Mouse (Mus musculus) stomach, embryonic 14.5 days (tissue): ENCODE measurements around the gene Cpt1b. TPM values are rescaled to one million over a fixed set of nuclear protein-coding genes. Genes with fewer than 3 reads are reported as not detected.

Experiments used
- ATAC-seq: fragments of 200-750 bp; cut with Nextera tagmentation; 2 replicates; pipeline ENCODE4 v1.8.0; 2017; ENCODE audit warnings: low read depth, moderate TSS enrichment; ENCODE audit not compliant: insufficient number of reproducible peaks, insufficient read depth, low FRiP score
- H3K27ac ChIP-seq: fragments of 300-500 bp; sonication (generic); 2 replicates; pipeline ENCODE4 v1.5.1; 2014; ENCODE audit warnings: mild to moderate bottlenecking, low read length, moderate library complexity, mixed read lengths
- H3K27me3 ChIP-seq: fragments of 300-500 bp; sonication (generic); 2 replicates; pipeline ENCODE4 v1.6.1; 2014; ENCODE audit warnings: low read length, control low read depth, mixed read lengths; ENCODE audit not compliant: control insufficient read depth, insufficient read depth
- H3K36me3 ChIP-seq: fragments of 300-500 bp; sonication (generic); 2 replicates; pipeline ENCODE4 v1.6.1; 2014; ENCODE audit warnings: mild to moderate bottlenecking, control low read depth, low read length, moderate library complexity, mixed read lengths; ENCODE audit not compliant: control insufficient read depth, insufficient read depth
- H3K4me1 ChIP-seq: fragments of 300-500 bp; sonication (generic); 2 replicates; pipeline ENCODE4 v1.6.1; 2014; ENCODE audit warnings: low read length, control low read depth, mixed read lengths; ENCODE audit not compliant: control insufficient read depth, insufficient read depth
- H3K4me2 ChIP-seq: fragments of 300-500 bp; sonication (generic); replicated peaks from 2 replicates; pipeline ENCODE4 v1.6.1; 2014; ENCODE audit warnings: low read depth, low read length, control low read depth
- H3K4me3 ChIP-seq: fragments of 300-500 bp; sonication (generic); 2 replicates; pipeline ENCODE4 v1.5.1; 2014; ENCODE audit warnings: low read depth, low read length, control low read depth
- H3K9ac ChIP-seq: fragments of 300-500 bp; sonication (generic); replicated peaks from 2 replicates; pipeline ENCODE4 v1.6.1; 2014; ENCODE audit warnings: low read depth, mild to moderate bottlenecking, control low read depth, low read length, moderate library complexity, mixed read lengths
- H3K9me3 ChIP-seq: fragments of 300-500 bp; sonication (generic); 2 replicates; pipeline ENCODE4 v1.6.1; 2016; ENCODE audit warnings: low read depth, low read length, control low read depth; ENCODE audit not compliant: control insufficient read depth
- WGBS: fragments of 180-500 bp; shearing (Covaris S2); extraction: QIAGEN DNeasy Blood & Tissue Kit; methylation state at CpG from one replicate; pipeline ENCODE4 v1.1.7; 2014; 5-methylcytosine and 5-hydroxymethylcytosine counted together
- polyA plus RNA-seq: library from polyadenylated mRNA; unstranded; fragments of >200 nt; fragmentation: Nextera tagmentation; extraction: Ambion mirVana; gene quantifications from 2 replicates; pipeline ENCODE4 v1.2.1, GENCODE M21; 2014

Cpt1b gene
- polyA plus RNA-seq, 1 experiment from 2014 or later, result 0.46 TPM

DNA sequence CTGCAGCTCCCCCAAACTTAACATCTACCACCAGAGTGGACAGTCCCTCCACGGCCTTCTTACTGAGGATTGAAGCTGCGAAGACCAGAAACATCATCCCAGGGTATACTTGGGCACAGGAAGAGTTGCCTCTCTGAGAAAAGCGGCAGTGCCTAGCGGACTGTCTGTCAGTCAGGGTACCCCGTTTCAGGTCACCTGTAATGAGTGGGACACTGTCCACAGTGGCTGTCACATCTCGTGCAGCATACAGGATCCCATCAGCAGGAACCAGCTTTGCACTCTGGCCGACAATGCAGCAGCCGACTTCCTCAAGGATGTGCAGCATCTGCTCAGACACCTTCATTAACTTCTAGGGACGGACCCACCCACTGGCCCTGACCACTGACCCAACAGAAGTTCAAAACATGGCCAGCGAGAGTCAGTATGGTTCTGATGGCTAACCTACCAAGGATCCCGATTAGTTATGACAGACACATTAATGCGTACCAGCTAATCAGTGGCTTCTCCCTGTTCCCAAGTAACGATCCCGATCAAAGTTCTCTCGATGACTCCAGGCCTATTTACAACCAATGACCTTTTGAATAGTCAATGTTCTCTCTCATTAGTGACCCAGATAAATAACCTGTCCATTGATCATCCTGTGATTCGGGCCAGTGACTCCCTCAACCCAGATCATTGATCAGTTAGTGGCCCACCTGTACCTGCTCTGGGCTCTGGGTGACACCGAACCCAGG, 50.7 kb downstream of the Cpt1b start:
- Histone ChIP-seq H3K27ac (no peak overlapping the region), H3K4me1 (peaks cover 13% of the 10 kb centered on the region; the same call in 1 of the 2 replicates), H3K4me2 (no peak overlapping the region), H3K27me3 (peaks cover 28% of the 10 kb centered on the region), H3K36me3 (peaks cover 22% of the 10 kb centered on the region), H3K9ac (no peak overlapping the region), H3K4me3 (no peak overlapping the region), H3K9me3 (no peaks in the 10 kb centered on the region)
- ATAC-seq, result no peak
- WGBS, result 90% methylated on average over 17 of the region's 17 CpGs

- Histone ChIP-seq H3K27me3 (peaks cover 24% of the 10 kb centered on the region), H3K4me1 (peaks cover 13% of the 10 kb centered on the region; the same call in 1 of the 2 replicates), H3K36me3 (peaks cover 28% of the 10 kb centered on the region), H3K4me3 (peak overlapping the region; percentile 58), H3K9me3 (no peaks in the 10 kb centered on the region), H3K9ac (peak overlapping the region; percentile 52; the same call in 1 of the 2 replicates), H3K27ac (peak overlapping the region; percentile 83; the same call in 1 of the 2 replicates), H3K4me2 (peak overlapping the region; percentile 68)
- no peak for ATAC-seq
- WGBS, result 45% methylated on average over 9 of the region's 9 CpGs
These were observed 51.3 kb downstream of the Cpt1b start for GRCm38 (mm10) chr15:89374340-89374739.

DNA sequence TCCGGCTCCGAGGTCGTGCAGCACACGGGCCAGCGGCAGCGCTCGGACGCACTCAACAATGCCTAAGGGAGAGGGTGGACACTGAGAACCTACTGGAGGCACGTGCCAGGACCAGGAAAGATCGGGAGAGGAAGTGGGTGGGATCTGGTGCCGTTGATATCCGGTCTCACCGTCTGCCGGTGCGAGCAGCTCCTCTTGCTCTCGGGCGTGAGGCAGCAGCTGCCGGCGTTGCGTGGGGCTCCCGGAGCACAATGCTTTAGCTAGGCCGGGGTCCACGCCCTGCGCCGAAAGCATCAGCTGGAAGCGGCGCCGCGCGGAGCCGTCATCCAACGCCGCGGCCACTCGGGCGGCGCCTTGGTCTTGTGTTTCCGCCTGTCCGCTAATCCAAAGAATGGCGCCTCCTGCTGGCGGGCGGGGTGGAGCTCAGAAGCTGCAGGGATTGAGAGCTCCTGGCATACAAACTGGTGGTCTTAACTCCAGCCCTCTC, 51.9 kb downstream of the Cpt1b start, which contains the start of gene Sco2:
Gene Sco2, minus strand, starts transcription at position 85 of the 487 bp plus-strand sequence.
- Histone ChIP-seq H3K9ac (peak within 1 kb of the TSS; percentile 52), H3K4me3 (peak within 1 kb of the TSS; percentile 58), H3K4me2 (peak within 1 kb of the TSS; percentile 68), H3K27me3 (peaks cover 19% of the 10 kb centered on the region), H3K4me1 (peaks cover 8% of the 10 kb centered on the region; the same call in 1 of the 2 replicates), H3K9me3 (no peaks in the 10 kb centered on the region), H3K36me3 (peaks cover 33% of the 10 kb centered on the region), H3K27ac (peak within 1 kb of the TSS; percentile 83)
- peak; percentile 73 for ATAC-seq
- under 1% methylated on average over 42 of the region's 42 CpGs for WGBS

DNA sequence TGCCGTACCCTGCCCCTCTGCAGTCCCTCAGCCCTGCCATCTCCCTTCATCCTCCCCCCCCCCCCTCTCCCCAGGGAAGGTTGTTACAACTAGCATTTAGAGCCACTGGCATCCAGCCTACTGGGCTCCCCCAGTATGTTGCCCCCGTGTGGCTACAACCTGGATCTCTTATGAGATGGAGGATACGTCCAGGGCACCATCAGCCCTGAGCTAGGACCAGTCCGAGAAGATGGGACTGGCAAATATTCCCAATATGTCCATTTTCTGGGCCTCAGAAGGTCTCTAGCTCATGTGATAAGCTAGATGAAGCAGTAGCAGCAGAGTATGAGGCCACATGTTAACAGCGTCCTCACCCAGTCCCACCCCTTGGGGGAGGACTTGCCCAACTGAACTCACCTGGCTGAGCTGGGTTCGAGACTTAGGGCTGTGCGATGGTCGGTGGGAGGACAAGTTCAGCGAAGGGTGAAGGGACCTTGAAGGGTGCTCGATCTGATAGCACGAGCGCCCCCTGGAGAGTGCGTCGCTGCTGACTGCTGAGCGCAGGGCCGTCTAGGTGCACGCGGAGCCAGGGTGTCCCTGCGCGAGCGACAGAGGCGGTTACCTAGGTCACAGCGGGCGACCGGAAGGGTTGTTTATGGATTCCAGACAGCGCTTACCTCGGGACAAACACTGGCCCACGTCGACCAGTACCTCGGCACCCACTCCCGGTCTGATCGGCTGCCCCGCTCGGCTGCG, 52.5 kb downstream of the Cpt1b start:
- 2% methylated on average over 35 of the region's 35 CpGs for WGBS
- H3K9me3 ChIP-seq, result no peaks in the 10 kb centered on the region
- peaks cover 13% of the 10 kb centered on the region for H3K27me3 ChIP-seq
- H3K9ac ChIP-seq, result peak overlapping the region; percentile 52
- H3K36me3 ChIP-seq, result peaks cover 39% of the 10 kb centered on the region
- ATAC-seq, result peak; percentile 84
- peak overlapping the region; percentile 58 for H3K4me3 ChIP-seq
- H3K27ac ChIP-seq, result peak overlapping the region; percentile 83
- 0 out of 2 replicates have a peak, but pooled peaks cover 4% of the 10 kb centered on the region for H3K4me1 ChIP-seq
- peak overlapping the region; percentile 68 for H3K4me2 ChIP-seq

GRCm38 (mm10) chr15:89372536-89372935, 53.1 kb downstream of the Cpt1b start:
- Histone ChIP-seq H3K4me2 (peak overlapping the region; percentile 68), H3K4me1 (0 out of 2 replicates have a peak, but pooled peaks cover 4% of the 10 kb centered on the region), H3K9ac (no peak overlapping the region), H3K36me3 (peaks cover 46% of the 10 kb centered on the region), H3K27me3 (peaks cover 6% of the 10 kb centered on the region), H3K27ac (no peak overlapping the region), H3K4me3 (no peak overlapping the region), H3K9me3 (no peaks in the 10 kb centered on the region)
- 80% methylated on average over 7 of the region's 7 CpGs for WGBS
- no peak for ATAC-seq

DNA sequence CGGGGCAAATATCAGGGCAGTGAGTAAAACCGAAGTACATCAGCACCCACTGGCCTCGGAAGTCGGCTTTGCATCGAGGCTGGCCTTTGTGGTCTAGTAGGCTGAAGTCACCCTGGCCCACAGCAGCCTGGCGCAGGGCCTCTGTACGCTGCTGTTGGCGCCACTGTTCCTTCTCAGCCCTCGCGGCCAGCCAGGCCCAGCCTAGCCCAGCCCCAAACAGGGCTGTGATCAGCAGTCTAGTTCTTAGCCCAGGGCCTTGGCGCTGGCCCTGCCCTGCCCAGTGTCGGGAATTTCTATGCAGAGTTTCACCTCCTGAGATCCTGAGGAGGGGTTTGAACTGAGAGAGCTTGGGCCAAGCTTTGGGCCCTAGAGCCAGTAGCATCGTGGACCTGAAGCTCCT, 53.6 kb downstream of the Cpt1b start:
- H3K27me3 ChIP-seq, result 0 out of 2 replicates have a peak, but pooled peaks cover 4% of the 10 kb centered on the region
- H3K9ac ChIP-seq, result no peak overlapping the region
- H3K36me3 ChIP-seq, result peaks cover 51% of the 10 kb centered on the region
- H3K4me2 ChIP-seq, result no peak overlapping the region
- no peak for ATAC-seq
- H3K4me1 ChIP-seq, result 0 out of 2 replicates have a peak, but pooled peaks cover 4% of the 10 kb centered on the region
- no peaks in the 10 kb centered on the region for H3K9me3 ChIP-seq
- WGBS, result 88% methylated on average over 13 of the region's 13 CpGs
- H3K4me3 ChIP-seq, result no peak overlapping the region
- no peak overlapping the region for H3K27ac ChIP-seq

Other genes starting within 250 kb of the Cpt1b start
- 146 and 147 TPM in 2 replicates for gene Plxnb2, start 245.1 kb downstream of the Cpt1b start, polyA plus RNA-seq
- gene Dennd6b, start 229.4 kb downstream of the Cpt1b start, polyA plus RNA-seq, result 16.4 and 17.6 TPM in 2 replicates
- 33.5 and 34.6 TPM in 2 replicates for gene Ppp6r2, start 214.3 kb downstream of the Cpt1b start, polyA plus RNA-seq
- gene Sbf1, start 110.6 kb downstream of the Cpt1b start, polyA plus RNA-seq, result 60.4 and 63.0 TPM in 2 replicates
- gene Adm2, start 103.1 kb downstream of the Cpt1b start, polyA plus RNA-seq, result not detected in 2 replicates
- gene Miox, start 91.5 kb downstream of the Cpt1b start, polyA plus RNA-seq, result not detected in 2 replicates
- gene Lmf2, start 70.2 kb downstream of the Cpt1b start, polyA plus RNA-seq, result 46.5 and 47.0 TPM in 2 replicates
- gene Ncaph2, start 70.1 kb downstream of the Cpt1b start, polyA plus RNA-seq, result 148 and 159 TPM in 2 replicates
- gene Sco2, start 52.0 kb downstream of the Cpt1b start, polyA plus RNA-seq, result 4.6 and 6.8 TPM in 2 replicates
- gene Tymp, start 48.8 kb downstream of the Cpt1b start, polyA plus RNA-seq, result 1.1 and 2.5 TPM in 2 replicates
- gene Odf3b, start 46.6 kb downstream of the Cpt1b start, polyA plus RNA-seq, result 0.80 and 1.3 TPM in 2 replicates
- 0.06 TPM in 1 of 2 replicates, not detected in the other for gene Klhdc7b, start 40.9 kb downstream of the Cpt1b start, polyA plus RNA-seq
- gene Syce3, start 15.4 kb downstream of the Cpt1b start, polyA plus RNA-seq, result not detected in 2 replicates
- gene C730034F03Rik, start 3.7 kb upstream of the Cpt1b start, polyA plus RNA-seq, result 2.4 and 3.5 TPM in 2 replicates
- gene Gm44502, start 3.8 kb upstream of the Cpt1b start, polyA plus RNA-seq, result not detected in 2 replicates
- gene Chkb, start 4.0 kb upstream of the Cpt1b start, polyA plus RNA-seq, result 52.2 and 54.5 TPM in 2 replicates
- gene Mapk8ip2, start 28.1 kb upstream of the Cpt1b start, polyA plus RNA-seq, result 3.1 and 4.0 TPM in 2 replicates
- 14.8 and 16.7 TPM in 2 replicates for gene Arsa, start 51.6 kb upstream of the Cpt1b start, polyA plus RNA-seq
- 2.4 and 2.8 TPM in 2 replicates for gene Shank3, start 73.8 kb upstream of the Cpt1b start, polyA plus RNA-seq
- 0.27 and 0.64 TPM in 2 replicates for gene Acr, start 142.5 kb upstream of the Cpt1b start, polyA plus RNA-seq
- 52.6 and 52.8 TPM in 2 replicates for gene Rabl2, start 166.1 kb upstream of the Cpt1b start, polyA plus RNA-seq